Mouse (Mus musculus): Measurements from ENCODE around the gene Dusp7. TPM values are rescaled to one million over a fixed set of nuclear protein-coding genes. Genes with fewer than 3 reads are reported as not detected.

Gene Dusp7
- total and polyA plus RNA-seq, 3 experiments, result 6.2 to 11.4 (median 8.0) TPM

- Histone ChIP-seq H3K79me2 (replicated peaks; ENCODE audit: control insufficient read depth, extremely low read depth, insufficient read depth, poor library complexity, severe bottlenecking) (no peaks in the 10 kb centered on the region), H3K27ac (ENCODE audit: insufficient read depth, low read depth) (no peak overlapping the region), H3K4me2 (ENCODE audit: insufficient read depth, low read depth, poor library complexity, severe bottlenecking) (no peak overlapping the region), H3K9me3 (replicated peaks; ENCODE audit: low read length) (no peaks in the 10 kb centered on the region), H3K4me1 (ENCODE audit: control insufficient read depth in 1 of 2, insufficient read depth in 2 of 2) (peaks cover 0 to 5% of the 10 kb centered on the region in 2 experiments; a peak in 1 of 4 replicates), H3K27me3 (replicated peaks) (no peaks in the 10 kb centered on the region), H3K9ac (ENCODE audit: insufficient read depth, low read depth) (no peak overlapping the region), H3K4me3 (replicated peaks in 1 of 3; ENCODE audit: low read depth in 2 of 3, low read length in 2 of 3, poor library complexity in 1 of 3) (no peak overlapping the region), H3K36me3 (replicated peaks in 1 of 2; ENCODE audit: control insufficient read depth in 1 of 2, insufficient read depth in 1 of 2, low read length in 1 of 2) (peaks cover 0 to 17% of the 10 kb centered on the region in 2 experiments)
- no peak for DNase-seq (ENCODE audit: extremely low read depth)
- in situ Hi-C loops (cut with MboI; ENCODE audit: low pct_ligation_motif_present, low pct_unique_long_range_greater_than_20kb, low sequenced_read_pairs) (no loop called here), dilution Hi-C loops (cut with MboI; ENCODE audit: extremely low pct_ligation_motif_present, extremely low pct_unique_long_range_greater_than_20kb, low sequenced_read_pairs) (no loop called here)
- TF ChIP-seq SMC3 (IDR thresholded peaks at IDR 0.05; ENCODE audit: low read depth, low read length) (no peak), ETS1 (conservative IDR thresholded peaks at IDR 0.05; ENCODE audit: low read depth, low read length) (no peak), RAD21 (IDR thresholded peaks at IDR 0.05; ENCODE audit: low read depth, low read length) (no peak), MXI1 (IDR thresholded peaks at IDR 0.05; ENCODE audit: low read depth, low read length) (no peak), PAX5 (IDR thresholded peaks at IDR 0.05; ENCODE audit: low read length) (no peak), E2F4 (IDR thresholded peaks at IDR 0.05; ENCODE audit: insufficient replicate concordance, low read depth, low read length) (no peak), KAT2A (IDR thresholded peaks at IDR 0.05; ENCODE audit: insufficient replicate concordance, low read length) (no peak), EP300 (IDR thresholded peaks at IDR 0.05; ENCODE audit: low read length) (no peak), ZC3H11A (IDR thresholded peaks at IDR 0.05; ENCODE audit: low read depth, low read length) (no peak), MAX (IDR thresholded peaks at IDR 0.05; ENCODE audit: low read length) (no peak), GABPA (IDR thresholded peaks at IDR 0.05; ENCODE audit: insufficient replicate concordance, low read depth, low read length) (no peak), ZKSCAN1 (IDR thresholded peaks at IDR 0.05; ENCODE audit: borderline replicate concordance, low read depth, low read length) (no peak), UBTF (IDR thresholded peaks at IDR 0.05; ENCODE audit: low read depth, low read length) (no peak), ZNF384 (IDR thresholded peaks at IDR 0.05; ENCODE audit: low read depth, low read length) (no peak)
These were observed 13.6 kb upstream of the Dusp7 start for GRCm38 (mm10) chr9:106354810-106355209.

DNA sequence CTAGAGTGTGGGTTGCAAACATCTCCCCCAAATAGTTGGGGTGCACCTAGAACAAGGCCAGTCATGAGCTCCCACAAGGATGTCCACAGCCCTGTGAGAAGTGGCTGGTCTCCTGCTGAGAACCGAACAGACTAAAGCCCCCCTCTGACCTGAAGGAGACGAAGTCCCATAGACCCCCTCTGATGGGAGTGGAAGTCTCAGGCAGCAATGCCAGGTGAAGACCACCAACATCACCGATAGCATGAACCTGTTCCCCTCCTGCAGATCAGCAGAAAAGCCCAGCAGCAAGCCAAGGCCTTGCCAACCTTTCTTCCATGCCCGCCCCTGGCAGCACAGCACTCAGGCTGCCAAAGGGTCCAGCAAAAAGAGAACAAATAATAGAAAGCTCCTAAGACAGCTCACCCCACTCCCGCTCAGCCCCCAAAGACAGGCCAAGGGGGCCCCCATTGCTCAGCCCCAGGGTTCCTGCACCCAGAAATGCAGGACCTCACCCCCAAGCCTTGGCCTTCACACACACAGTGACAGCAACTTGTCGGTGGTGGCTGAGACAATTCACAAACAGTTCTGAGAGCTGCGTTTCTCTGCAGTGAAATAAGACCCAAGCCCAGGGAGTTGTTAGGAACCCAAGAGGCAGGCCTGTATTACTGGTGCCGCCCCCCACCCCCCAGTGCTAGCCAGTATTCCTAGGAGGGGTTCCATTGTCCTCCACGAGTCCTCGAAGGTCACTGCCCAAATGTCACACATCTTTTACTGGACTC is 13.0 kb upstream of the Dusp7 start:
- DNase-seq (ENCODE audit: extremely low read depth), result no peak
- dilution Hi-C loops (cut with MboI; ENCODE audit: extremely low pct_ligation_motif_present, extremely low pct_unique_long_range_greater_than_20kb, low sequenced_read_pairs) (no loop called here), in situ Hi-C loops (cut with MboI; ENCODE audit: low pct_ligation_motif_present, low pct_unique_long_range_greater_than_20kb, low sequenced_read_pairs) (no loop called here)
- Histone ChIP-seq H3K27ac (ENCODE audit: insufficient read depth, low read depth) (no peak overlapping the region), H3K4me2 (ENCODE audit: insufficient read depth, low read depth, poor library complexity, severe bottlenecking) (no peak overlapping the region), H3K27me3 (replicated peaks) (no peaks in the 10 kb centered on the region), H3K9me3 (replicated peaks; ENCODE audit: low read length) (no peaks in the 10 kb centered on the region), H3K9ac (ENCODE audit: insufficient read depth, low read depth) (no peak overlapping the region), H3K79me2 (replicated peaks; ENCODE audit: control insufficient read depth, extremely low read depth, insufficient read depth, poor library complexity, severe bottlenecking) (no peaks in the 10 kb centered on the region), H3K36me3 (replicated peaks in 1 of 2; ENCODE audit: control insufficient read depth in 1 of 2, insufficient read depth in 1 of 2, low read length in 1 of 2) (peaks cover 0 to 17% of the 10 kb centered on the region in 2 experiments), H3K4me1 (ENCODE audit: control insufficient read depth in 1 of 2, insufficient read depth in 2 of 2) (peaks cover 0 to 5% of the 10 kb centered on the region in 2 experiments; a peak in 1 of 4 replicates), H3K4me3 (replicated peaks in 1 of 3; ENCODE audit: low read depth in 2 of 3, low read length in 2 of 3, poor library complexity in 1 of 3) (no peak overlapping the region)
- TF ChIP-seq ZNF384 (IDR thresholded peaks at IDR 0.05; ENCODE audit: low read depth, low read length) (no peak), MAZ (IDR thresholded peaks at IDR 0.05; ENCODE audit: low read depth, low read length) (no peak), TBP (conservative IDR thresholded peaks at IDR 0.05; ENCODE audit: low read depth, low read length) (no peak), TCF12 (IDR thresholded peaks at IDR 0.05; ENCODE audit: low read depth, low read length) (no peak), HCFC1 (IDR thresholded peaks at IDR 0.05; ENCODE audit: low read depth, low read length) (no peak), GABPA (IDR thresholded peaks at IDR 0.05; ENCODE audit: insufficient replicate concordance, low read depth, low read length) (no peak)

Data from CH12.LX (cell line).